Mouse (Mus musculus) stomach, embryonic 14.5 days (tissue): ENCODE data around the gene Phyh. TPM values are rescaled to one million over a fixed set of nuclear protein-coding genes. Genes with fewer than 3 reads are reported as not detected.

Source experiments
- ATAC-seq: fragments of 200-750 bp; cut with Nextera tagmentation; 2 replicates; pipeline ENCODE4 v1.8.0; 2017; ENCODE audit warnings: low read depth, moderate TSS enrichment; ENCODE audit not compliant: insufficient number of reproducible peaks, insufficient read depth, low FRiP score
- H3K27ac ChIP-seq: fragments of 300-500 bp; sonication (generic); 2 replicates; pipeline ENCODE4 v1.5.1; 2014; ENCODE audit warnings: mild to moderate bottlenecking, low read length, moderate library complexity, mixed read lengths
- H3K27me3 ChIP-seq: fragments of 300-500 bp; sonication (generic); 2 replicates; pipeline ENCODE4 v1.6.1; 2014; ENCODE audit warnings: low read length, control low read depth, mixed read lengths; ENCODE audit not compliant: control insufficient read depth, insufficient read depth
- H3K36me3 ChIP-seq: fragments of 300-500 bp; sonication (generic); 2 replicates; pipeline ENCODE4 v1.6.1; 2014; ENCODE audit warnings: mild to moderate bottlenecking, control low read depth, low read length, moderate library complexity, mixed read lengths; ENCODE audit not compliant: control insufficient read depth, insufficient read depth
- H3K4me1 ChIP-seq: fragments of 300-500 bp; sonication (generic); 2 replicates; pipeline ENCODE4 v1.6.1; 2014; ENCODE audit warnings: low read length, control low read depth, mixed read lengths; ENCODE audit not compliant: control insufficient read depth, insufficient read depth
- H3K4me2 ChIP-seq: fragments of 300-500 bp; sonication (generic); replicated peaks from 2 replicates; pipeline ENCODE4 v1.6.1; 2014; ENCODE audit warnings: low read depth, low read length, control low read depth
- H3K4me3 ChIP-seq: fragments of 300-500 bp; sonication (generic); 2 replicates; pipeline ENCODE4 v1.5.1; 2014; ENCODE audit warnings: low read depth, low read length, control low read depth
- H3K9ac ChIP-seq: fragments of 300-500 bp; sonication (generic); replicated peaks from 2 replicates; pipeline ENCODE4 v1.6.1; 2014; ENCODE audit warnings: low read depth, mild to moderate bottlenecking, control low read depth, low read length, moderate library complexity, mixed read lengths
- H3K9me3 ChIP-seq: fragments of 300-500 bp; sonication (generic); 2 replicates; pipeline ENCODE4 v1.6.1; 2016; ENCODE audit warnings: low read depth, low read length, control low read depth; ENCODE audit not compliant: control insufficient read depth
- WGBS: fragments of 180-500 bp; shearing (Covaris S2); extraction: QIAGEN DNeasy Blood & Tissue Kit; methylation state at CpG from one replicate; pipeline ENCODE4 v1.1.7; 2014; 5-methylcytosine and 5-hydroxymethylcytosine counted together
- polyA plus RNA-seq: library from polyadenylated mRNA; unstranded; fragments of >200 nt; fragmentation: Nextera tagmentation; extraction: Ambion mirVana; gene quantifications from 2 replicates; pipeline ENCODE4 v1.2.1, GENCODE M21; 2014

Phyh gene
- polyA plus RNA-seq, 1 experiment from 2014 or later: 59.0 TPM

DNA sequence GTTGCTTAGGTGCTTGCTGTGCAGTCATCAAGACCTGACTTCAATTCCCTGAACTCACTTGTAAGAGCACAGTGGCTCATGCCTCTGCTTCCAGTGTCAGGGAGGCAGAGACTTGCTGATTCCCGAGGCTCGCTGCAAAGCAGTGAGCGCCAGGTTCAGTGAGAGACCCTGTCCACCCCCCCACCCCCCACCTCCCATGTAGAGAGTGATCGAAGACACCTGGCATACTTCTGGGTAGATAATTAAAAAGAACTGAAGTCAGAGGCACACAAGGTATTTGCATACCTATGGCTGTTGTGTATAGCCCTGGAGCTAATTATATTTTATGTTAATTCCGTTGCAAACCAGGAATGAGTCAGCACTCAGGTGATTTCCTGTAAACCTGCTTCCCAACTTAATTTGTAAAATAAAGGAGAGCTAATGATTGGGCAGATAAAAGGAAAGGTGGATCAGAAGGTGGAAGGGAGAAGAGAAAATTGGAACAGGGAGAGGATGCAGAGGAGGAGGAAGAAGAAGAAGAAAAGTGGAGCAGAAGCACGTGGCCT, 35.5 kb downstream of the Phyh start:
- no peaks in the 10 kb centered on the region for H3K4me1 ChIP-seq
- no peak overlapping the region for H3K4me3 ChIP-seq
- 84% methylated on average over 6 of the region's 6 CpGs for WGBS
- no peaks in the 10 kb centered on the region for H3K36me3 ChIP-seq
- H3K27me3 ChIP-seq: no peaks in the 10 kb centered on the region
- H3K9me3 ChIP-seq: no peaks in the 10 kb centered on the region
- no peak overlapping the region for H3K27ac ChIP-seq
- H3K4me2 ChIP-seq: no peak overlapping the region
- no peak overlapping the region for H3K9ac ChIP-seq
- ATAC-seq: no peak

DNA sequence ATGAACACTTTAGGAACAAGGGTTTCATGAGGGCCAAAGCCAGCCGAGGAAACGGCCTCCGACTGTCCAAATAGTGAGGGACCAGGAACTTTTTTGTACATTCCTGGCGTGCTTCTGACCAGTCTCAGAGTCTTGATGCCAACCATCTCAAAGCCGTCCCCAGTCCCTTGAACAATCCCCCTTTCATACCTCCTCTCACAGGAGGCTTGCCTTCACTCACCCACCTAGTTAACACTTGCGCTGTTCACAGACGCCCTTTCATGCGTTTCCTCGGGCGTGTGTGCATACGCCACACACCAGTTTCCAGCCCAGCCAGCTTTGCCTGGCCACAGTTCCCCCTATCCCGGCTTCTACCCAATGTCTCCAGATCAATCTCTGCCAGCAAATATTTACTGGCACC, 39.2 kb downstream of the Phyh start:
- 80% methylated on average over 12 of the region's 12 CpGs for WGBS
- H3K27me3 ChIP-seq: no peaks in the 10 kb centered on the region
- H3K4me3 ChIP-seq: no peak overlapping the region
- no peak overlapping the region for H3K27ac ChIP-seq
- H3K9ac ChIP-seq: no peak overlapping the region
- no peak for ATAC-seq
- no peaks in the 10 kb centered on the region for H3K9me3 ChIP-seq
- H3K4me1 ChIP-seq: no peaks in the 10 kb centered on the region
- H3K4me2 ChIP-seq: no peak overlapping the region
- H3K36me3 ChIP-seq: no peaks in the 10 kb centered on the region

DNA sequence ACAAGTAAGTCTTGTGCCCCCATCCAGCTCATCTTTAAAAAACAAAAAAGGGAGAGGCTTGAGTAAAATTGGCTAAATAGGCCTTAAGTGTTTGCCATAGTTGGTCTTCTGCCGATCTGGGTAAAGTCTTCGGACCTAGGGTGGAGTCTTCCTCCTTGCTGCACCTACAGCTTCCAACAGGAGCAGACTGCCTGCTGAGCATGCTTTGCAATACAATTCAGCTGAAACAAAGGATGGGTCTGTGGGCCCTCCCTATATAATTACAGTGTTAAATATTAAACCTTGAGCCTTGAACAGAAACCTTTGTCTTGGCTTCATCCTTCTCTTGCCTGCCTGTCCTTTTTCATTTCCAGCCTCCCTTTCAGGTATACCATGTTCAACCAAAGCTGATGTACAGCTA, 49.0 kb downstream of the Phyh start:
- no peak overlapping the region for H3K9ac ChIP-seq
- H3K9me3 ChIP-seq: no peaks in the 10 kb centered on the region
- H3K4me2 ChIP-seq: no peak overlapping the region
- H3K27me3 ChIP-seq: no peaks in the 10 kb centered on the region
- H3K4me1 ChIP-seq: no peaks in the 10 kb centered on the region
- no peak for ATAC-seq
- H3K27ac ChIP-seq: no peak overlapping the region
- no peak overlapping the region for H3K4me3 ChIP-seq
- H3K36me3 ChIP-seq: no peaks in the 10 kb centered on the region
- 95% methylated on average over 2 of the region's 2 CpGs for WGBS

DNA sequence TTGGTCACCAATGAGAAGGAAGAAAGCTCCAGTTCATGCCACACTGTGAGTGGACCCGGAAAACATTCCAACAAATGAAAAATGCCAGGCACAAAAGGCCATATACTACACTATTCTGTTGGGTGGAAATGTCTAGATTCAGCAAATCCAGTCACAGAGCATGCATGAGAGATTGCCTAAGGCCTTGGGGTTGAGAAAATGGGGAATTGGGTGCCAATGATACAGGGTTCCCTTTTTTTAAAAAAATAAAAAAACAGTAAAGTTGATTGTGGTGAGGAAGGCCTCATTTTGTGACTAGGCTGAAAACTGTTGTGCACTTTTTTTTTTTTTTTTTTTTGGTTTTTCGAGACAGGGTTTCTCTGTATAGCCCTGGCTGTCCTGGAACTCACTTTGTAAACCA, 50.3 kb downstream of the Phyh start:
- H3K27ac ChIP-seq: no peak overlapping the region
- H3K4me3 ChIP-seq: no peak overlapping the region
- no peak for ATAC-seq
- H3K36me3 ChIP-seq: no peaks in the 10 kb centered on the region
- 91% methylated on average over 1 of the region's 2 CpGs for WGBS
- H3K9ac ChIP-seq: no peak overlapping the region
- H3K9me3 ChIP-seq: no peaks in the 10 kb centered on the region
- no peak overlapping the region for H3K4me2 ChIP-seq
- no peaks in the 10 kb centered on the region for H3K27me3 ChIP-seq
- H3K4me1 ChIP-seq: no peaks in the 10 kb centered on the region

DNA sequence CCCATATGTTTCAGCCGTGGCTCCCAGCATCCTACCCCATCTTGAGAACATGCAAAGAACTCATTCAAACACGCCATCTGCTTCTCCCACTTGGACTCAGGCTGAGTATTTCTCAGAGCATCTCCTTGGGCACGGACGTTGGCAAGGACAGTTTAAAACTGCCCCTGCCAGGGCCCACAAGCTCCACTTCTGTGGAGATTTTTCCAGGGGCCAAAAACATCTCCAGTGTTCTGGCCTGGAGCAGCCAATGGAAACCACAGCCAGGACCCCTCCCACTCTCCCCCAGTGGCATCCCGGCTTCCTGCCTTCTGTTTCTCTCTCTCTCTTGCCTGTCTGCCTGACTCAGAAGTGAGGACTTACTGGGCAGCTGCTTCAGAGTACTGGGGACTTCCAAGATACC, 57.0 kb downstream of the Phyh start, which contains the start of gene Ucma:
Gene Ucma, plus strand, starts transcription at position 316 of the 400 bp plus-strand sequence.
- H3K27me3 ChIP-seq: no peaks in the 10 kb centered on the region
- H3K4me3 ChIP-seq: no peak within 1 kb of the TSS
- no peak for ATAC-seq
- no peaks in the 10 kb centered on the region for H3K9me3 ChIP-seq
- no peaks in the 10 kb centered on the region for H3K4me1 ChIP-seq
- no peak within 1 kb of the TSS for H3K27ac ChIP-seq
- H3K4me2 ChIP-seq: no peak within 1 kb of the TSS
- H3K36me3 ChIP-seq: no peaks in the 10 kb centered on the region
- 67% methylated on average over 5 of the region's 5 CpGs for WGBS
- no peak within 1 kb of the TSS for H3K9ac ChIP-seq

DNA sequence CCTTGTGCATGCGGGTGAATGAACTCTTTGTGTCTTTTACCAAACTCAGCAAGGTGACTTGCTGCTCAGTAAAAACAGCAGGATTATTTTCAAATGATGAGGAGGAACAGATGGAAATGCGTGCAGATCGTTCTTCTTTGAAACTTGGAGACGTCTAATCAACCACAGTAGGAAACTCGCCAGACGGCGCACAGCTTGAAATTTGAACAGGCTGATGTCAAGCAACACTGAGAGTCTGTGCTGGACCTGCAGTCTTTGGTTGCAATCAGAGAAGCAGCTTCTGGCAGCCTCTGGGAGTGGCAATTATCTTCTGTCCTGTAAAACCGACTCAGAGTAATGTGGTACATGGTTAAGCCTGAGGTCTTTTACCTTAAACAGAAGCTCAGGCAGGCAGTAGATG, 59.3 kb downstream of the Phyh start:
- Histone ChIP-seq H3K4me1 (no peaks in the 10 kb centered on the region), H3K27me3 (no peaks in the 10 kb centered on the region), H3K4me2 (no peak overlapping the region), H3K9ac (no peak overlapping the region), H3K4me3 (no peak overlapping the region), H3K9me3 (no peaks in the 10 kb centered on the region), H3K36me3 (no peaks in the 10 kb centered on the region), H3K27ac (no peak overlapping the region)
- no peak for ATAC-seq
- WGBS: 25% methylated on average over 8 of the region's 8 CpGs

DNA sequence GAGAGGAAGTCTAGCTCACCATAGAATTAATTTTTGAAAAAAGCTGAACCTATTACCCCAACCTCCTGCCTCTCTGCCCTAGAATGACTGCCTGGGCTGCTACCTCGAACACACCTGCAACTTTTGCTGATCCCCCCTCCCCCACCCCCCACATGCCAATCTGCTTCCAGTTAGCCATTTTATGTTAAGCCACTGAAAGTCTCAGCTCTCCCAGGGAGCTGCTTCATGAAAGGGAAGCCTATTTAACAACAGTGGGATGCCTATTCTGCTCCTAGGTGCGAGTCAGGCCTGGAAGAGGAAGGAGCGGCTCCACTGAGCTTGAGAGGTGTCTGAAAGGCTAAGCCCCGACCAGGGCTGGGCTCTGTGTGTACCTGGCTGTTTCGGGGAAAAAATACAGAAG, 65.2 kb downstream of the Phyh start:
- H3K27me3 ChIP-seq: no peaks in the 10 kb centered on the region
- WGBS: 28% methylated on average over 5 of the region's 5 CpGs
- H3K27ac ChIP-seq: no peak overlapping the region
- ATAC-seq: no peak
- H3K4me3 ChIP-seq: no peak overlapping the region
- no peaks in the 10 kb centered on the region for H3K4me1 ChIP-seq
- no peak overlapping the region for H3K9ac ChIP-seq
- H3K4me2 ChIP-seq: no peak overlapping the region
- no peaks in the 10 kb centered on the region for H3K9me3 ChIP-seq
- H3K36me3 ChIP-seq: no peaks in the 10 kb centered on the region

DNA sequence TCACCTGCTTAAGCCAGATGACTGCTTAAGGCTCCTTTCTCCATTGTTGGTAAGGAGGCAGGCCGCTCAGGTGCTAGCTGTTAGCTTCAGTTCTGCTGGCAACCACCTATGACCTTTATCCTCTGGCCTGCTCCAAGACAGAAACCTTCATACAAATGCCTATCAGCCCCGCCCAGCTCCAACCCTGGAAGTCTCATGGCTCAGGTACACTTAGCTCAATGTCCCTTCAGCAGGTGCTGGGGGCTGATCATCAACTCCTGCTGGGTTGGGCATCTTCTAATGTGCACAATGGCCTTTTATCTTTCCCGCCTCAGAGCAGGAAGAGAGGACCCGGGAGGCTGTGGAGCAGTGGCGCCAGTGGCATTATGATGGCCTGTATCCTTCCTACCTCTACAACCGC, 66.2 kb downstream of the Phyh start:
- H3K9ac ChIP-seq: no peak overlapping the region
- 0 out of 2 replicates have a peak, but pooled peaks cover 3% of the 10 kb centered on the region for H3K36me3 ChIP-seq
- no peaks in the 10 kb centered on the region for H3K9me3 ChIP-seq
- H3K27ac ChIP-seq: no peak overlapping the region
- no peaks in the 10 kb centered on the region for H3K27me3 ChIP-seq
- WGBS: 73% methylated on average over 6 of the region's 6 CpGs
- H3K4me3 ChIP-seq: no peak overlapping the region
- no peaks in the 10 kb centered on the region for H3K4me1 ChIP-seq
- H3K4me2 ChIP-seq: no peak overlapping the region
- ATAC-seq: no peak

DNA sequence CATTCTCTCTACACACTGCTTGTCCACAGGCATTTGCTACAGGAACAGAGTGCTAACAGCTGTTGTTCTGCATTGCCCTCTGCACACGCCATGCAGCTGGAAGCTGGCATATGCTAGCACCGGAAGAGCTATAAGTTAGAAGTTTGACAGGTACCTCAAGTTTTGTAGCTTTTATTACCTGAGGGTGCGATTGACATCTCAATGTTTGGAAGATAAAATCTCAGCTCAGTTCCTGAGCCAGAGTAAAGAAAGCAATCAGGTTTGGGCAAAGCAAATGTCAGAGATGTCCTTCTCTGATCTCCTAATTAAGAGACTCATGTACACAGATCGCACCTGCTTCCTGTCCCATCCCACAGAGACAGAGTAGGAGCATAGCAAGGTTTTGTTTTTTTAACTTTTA, 68.0 kb downstream of the Phyh start:
- H3K27me3 ChIP-seq: no peaks in the 10 kb centered on the region
- WGBS: 62% methylated on average over 4 of the region's 4 CpGs
- H3K36me3 ChIP-seq: peaks cover 9% of the 10 kb centered on the region; the same call in 1 of the 2 replicates
- H3K4me2 ChIP-seq: no peak overlapping the region
- no peaks in the 10 kb centered on the region for H3K4me1 ChIP-seq
- no peak for ATAC-seq
- H3K9me3 ChIP-seq: no peaks in the 10 kb centered on the region
- H3K9ac ChIP-seq: no peak overlapping the region
- H3K4me3 ChIP-seq: no peak overlapping the region
- no peak overlapping the region for H3K27ac ChIP-seq
